Mouse (Mus musculus): ENCODE measurements at regions not wholly inside any gene's neighbourhood (a gene's known extent, or its start where the extent isn't known, plus 50 kb on each side); places are given as distances from the start of the nearest gene placed in this dataset.

DNA sequence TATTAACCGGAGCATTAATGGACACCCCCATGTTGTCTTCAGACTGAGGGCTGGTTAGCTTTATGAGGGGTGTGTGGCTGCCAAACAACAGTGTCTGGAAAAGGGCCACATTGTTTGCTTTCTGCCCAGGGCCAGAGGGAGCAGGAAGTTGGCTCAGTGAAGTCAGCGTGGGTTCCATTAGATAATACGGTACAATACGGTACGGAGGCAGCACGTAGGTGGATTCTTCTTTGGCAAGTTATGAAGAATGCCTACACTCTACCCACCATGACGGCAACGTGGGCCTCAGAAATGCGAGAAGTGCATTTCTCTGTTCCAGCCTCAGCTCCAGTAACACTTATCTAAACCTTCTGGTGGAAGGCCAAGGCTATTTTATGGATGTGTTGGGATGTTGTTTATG is 108.2 kb downstream of the Gm10260 start:
- DNase-seq (ENCODE audit: low spot score) = no peak

DNA sequence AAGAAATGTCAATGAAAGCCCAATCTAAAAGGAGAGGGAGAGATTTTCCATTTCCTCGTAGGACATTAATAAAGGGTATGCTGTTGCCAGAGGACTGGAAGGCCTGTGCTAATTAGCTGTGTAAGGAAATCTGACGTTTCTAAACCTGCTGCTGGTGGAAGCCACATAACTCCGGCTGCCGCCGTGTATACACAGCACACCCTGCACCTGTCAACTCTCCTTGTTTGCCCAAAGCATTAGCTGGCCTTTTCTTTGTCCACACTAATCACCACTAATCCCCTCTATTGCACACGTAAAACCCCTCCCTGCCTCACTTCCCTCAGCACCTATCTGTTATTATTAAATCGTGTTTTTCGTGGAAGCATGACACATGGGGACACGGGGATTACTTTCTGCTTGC is 108.7 kb downstream of the Gm10260 start:
- DNase-seq (ENCODE audit: low spot score) = no peak

DNA sequence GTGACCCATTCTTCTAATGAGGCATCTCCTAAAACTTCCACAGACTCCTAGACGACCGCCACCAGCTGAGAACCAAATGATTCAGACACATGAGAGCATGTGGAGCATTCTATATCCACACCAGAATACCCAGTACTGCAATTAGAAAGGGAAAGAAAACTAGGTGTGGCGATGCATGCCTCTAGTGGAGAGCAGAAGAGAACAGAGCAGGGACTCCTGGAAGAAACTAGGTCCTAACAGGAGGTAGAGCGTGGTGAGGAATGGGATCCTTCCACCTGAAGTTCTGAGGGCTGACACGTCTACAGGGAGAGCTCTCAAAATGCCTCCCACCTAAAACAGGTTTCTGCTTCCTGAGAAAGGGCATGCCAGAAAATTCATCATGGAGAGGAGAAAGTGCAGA is 109.3 kb downstream of the Gm10260 start:
- DNase-seq (ENCODE audit: low spot score) = no peak

DNA sequence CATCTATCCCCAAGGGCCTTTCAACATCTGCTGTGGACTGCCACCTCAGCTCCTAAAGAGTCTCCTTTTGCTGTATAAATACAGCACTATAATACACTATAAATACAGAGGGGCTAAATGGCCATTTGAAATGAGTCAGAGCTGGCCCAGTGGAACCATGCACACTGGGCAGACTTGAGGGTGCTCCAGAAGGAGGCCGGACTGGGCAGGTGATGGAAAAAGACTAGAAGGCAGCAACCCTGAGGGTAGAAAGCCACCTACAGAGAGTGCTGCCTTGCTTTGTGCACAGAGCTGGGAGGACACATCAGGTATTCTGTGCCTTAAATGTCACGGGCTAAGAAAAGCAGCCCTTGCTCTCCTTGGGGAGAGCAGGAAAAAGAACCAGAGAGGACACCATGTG is 110.2 kb downstream of the Gm10260 start:
- DNase-seq (ENCODE audit: low spot score) = no peak

DNA sequence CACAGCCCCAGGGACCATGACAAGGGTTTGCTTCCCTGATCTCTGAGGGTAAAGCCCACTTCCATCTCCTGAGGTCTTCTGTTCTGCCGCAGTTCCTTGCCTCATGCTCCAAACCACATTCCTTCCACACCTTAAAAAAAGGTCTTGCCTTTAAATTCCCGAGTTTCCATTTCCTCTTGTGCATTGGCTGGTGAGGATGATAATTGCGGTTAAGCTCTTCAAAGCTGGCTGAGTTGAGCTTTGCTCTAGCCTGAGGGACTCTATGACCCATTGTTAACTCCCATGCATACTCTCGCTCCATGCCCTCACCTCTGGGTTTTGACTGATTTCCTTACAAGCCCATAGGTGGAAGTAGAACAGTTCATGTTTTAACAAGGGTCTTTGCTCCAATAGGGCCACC is 112.9 kb downstream of the Gm10260 start:
- no peak for DNase-seq (ENCODE audit: low spot score)

DNA sequence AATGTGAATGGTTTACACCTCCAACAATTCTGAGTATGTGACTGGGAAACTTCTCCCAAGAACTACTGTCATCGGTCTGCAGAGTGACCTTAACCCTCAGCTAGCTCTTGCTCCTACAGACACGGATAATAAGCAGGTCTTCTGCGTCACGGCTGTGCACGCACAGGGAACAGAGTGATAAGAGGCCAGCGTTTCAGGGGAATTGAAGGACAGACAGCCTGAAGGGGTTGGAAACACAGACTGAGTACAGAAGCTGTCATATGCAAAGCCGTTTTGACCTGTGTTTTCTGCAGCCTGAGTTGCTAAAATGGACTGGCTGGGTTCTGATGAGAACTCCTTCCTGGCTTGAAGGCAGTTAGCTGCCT is 114.4 kb downstream of the Gm10260 start:
- no peak for DNase-seq (ENCODE audit: low spot score)

DNA sequence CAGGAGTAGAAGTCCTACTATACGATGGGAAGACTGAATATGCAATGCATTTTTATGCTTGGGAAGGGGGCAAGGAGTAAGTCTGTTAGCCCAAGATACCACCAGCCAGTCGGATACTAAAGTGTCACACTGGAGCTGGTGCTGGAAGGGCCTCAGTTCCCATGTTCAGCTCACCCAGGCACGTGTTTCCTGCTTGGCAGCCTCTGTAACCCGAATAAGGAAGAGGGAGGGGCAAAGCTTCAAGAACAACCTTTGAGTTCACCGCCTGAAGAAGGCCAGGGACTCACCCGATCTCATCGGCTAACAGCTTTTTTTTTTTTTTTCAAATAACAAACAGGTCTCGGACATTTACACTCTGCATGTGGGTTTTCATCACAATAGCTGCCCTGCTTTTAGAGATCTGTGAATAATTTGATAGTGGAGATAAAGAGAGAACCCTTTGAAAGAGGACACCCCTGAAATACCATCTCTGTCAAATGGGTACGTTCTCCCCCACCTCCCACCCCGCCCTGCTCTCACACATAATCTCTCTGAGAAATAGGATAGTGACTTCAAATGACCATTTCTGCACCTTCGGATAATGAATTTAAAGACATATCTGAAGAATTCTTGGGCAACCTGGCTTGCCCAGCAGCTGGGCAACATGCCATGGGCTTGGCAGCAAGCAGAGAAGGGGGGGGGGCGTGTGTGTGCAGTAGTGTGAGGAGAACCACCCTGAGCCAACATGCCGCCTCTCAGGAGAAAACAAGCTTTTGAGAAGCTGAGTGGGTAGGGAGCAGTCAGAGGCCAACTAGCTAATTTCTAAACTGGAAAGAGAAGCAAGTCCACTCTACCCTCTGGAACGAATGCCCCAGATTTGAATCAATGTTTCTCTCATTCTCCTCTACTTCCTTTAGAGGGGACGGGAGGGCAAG is 115.1 kb downstream of the Gm10260 start:
- no peak for DNase-seq (ENCODE audit: low spot score)

DNA sequence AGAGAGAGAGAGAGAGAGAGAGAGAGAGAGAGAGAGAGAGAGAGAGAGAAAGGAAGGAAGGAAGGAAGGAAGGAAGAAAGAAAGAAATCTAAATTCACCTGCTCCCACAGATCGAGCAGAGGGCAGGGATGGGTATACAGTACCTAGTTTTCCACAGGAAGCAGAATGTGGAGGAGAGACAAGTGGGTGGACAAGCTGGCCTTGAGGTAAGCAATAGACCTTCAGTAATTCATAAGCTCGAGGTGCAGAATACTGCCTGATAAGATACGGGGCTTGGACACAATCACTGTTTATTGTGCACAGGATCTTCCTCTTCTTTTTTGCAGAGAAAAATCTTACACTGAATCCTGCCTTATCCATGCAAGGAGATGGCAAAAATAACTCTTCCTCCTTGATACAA is 120.2 kb downstream of the Gm10260 start:
- no peak for DNase-seq (ENCODE audit: low spot score)

DNA sequence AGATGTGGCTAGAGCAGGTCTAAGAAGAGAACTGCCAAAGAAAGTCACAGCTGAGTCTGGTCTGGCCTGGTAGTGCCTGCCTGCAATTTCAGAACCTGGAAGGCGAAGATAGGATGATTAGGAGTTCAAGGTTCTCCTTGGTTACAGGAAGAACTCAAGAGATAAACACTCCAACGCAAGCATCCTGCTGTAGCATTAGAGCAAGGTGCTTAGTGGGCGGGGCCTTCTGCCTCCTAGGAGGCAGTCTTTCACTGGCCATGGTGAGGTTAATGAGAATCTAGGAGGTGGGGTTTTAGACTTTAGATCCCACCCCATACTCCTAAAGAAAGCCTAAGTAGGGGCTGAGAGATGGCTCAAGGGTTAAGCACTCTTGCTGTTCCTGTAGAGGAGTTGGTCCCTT is 120.8 kb downstream of the Gm10260 start:
- DNase-seq (ENCODE audit: low spot score) = no peak

DNA sequence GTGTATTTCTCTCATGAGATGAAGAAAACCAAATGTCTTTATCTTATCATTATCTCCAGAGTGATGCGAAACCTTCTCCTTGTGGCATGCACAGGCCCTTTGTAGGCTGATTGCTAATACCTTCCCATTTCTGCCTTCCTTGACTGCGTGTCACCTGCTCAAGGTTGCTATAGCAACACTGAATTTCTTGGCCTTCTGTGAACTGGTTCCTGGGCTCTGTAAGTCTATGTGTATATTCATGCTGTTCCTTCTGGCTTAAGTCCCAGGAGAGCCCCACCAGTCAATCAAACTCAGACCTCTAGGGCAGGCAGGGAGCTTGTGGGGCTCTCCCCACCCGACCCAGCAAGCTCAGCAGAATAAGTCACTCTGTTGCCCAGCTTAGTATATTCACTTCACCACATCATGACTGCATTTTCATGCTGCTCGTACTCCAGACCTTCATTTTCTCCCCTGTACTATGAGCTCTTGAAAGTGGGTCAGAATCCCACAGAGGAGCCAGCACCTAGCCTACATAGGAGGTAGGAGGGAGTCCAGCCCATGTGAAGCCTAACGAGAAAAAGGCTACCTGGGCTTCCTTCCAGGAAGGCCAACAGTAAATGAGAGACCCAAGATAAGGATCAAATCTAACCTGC is 121.9 kb downstream of the Gm10260 start:
- no peak for DNase-seq (ENCODE audit: low spot score)

DNA sequence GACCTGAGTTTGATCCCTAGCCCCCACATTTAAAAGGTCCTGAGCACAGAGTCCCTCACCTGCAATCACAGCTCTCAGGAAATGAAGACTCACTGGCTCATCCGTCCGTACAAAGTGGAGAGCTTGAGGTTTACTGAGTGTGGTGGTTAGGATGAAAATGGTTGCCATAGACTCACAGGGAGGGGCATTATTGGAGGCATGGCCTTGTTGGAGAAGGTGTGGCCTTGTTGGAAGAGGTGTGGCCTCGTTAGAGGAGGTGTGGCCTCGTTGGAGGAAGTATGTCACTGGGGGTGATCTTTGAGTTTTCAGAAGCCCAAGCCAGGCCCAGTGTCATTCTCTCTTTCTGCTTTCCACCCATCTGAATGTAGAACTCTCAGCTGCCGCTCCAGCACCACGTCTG is 122.9 kb downstream of the Gm10260 start:
- no peak for DNase-seq (ENCODE audit: low spot score)

DNA sequence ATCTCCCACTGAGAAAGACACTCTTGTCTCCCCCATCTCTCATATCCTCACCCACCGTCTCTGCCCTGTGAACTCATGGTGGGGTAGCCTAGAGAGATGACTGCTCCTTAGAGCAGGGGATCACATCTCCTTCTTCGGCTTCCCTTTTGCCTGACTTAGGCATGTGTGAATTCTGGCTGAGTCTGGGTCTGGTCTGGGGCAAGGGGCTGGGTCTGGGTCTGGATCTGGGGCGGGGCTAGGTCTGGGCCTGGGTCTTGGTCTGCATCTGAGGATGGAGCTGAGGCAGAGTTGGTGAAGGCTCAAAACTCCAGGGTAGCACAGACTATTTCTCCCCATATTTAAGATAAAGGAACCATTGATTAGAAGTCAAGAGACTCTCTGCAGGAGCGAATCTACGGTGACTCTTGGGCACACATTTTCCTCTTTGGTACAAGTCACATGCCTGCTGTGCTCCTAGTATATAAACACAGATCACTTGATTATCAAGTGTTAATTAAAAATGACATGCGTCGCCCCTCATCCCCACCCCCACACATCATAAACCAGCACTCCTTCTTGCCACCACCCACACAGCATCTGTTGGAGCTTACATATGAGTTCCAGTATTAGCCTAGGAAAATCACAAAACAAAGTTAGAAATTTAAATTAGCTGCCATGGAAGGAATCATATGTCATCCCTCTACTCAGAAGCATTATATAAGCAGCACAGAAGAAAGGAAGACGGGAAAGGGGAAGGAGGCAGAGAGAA is 126.2 kb downstream of the Gm10260 start:
- no peak for DNase-seq (ENCODE audit: low spot score)

DNA sequence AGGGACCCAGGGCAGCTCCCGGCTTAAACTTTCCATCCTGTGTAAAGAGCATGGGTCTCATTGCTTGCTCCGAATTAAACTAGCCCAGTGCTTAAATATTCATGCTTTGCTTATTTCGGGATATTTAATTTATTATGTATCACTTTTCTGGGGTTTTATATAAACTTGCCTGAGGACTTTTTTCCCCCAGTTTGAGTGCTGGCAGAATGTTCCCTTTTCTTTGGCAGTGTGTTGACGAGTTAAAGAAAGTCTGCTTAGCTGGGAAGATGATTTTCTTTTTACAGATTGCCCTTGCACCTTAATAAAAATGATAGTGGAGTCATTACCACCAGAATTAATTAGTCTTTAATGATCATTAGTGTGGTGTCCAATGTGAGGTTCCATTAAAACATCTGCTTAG is 126.9 kb downstream of the Gm10260 start:
- no peak for DNase-seq (ENCODE audit: low spot score)

DNA sequence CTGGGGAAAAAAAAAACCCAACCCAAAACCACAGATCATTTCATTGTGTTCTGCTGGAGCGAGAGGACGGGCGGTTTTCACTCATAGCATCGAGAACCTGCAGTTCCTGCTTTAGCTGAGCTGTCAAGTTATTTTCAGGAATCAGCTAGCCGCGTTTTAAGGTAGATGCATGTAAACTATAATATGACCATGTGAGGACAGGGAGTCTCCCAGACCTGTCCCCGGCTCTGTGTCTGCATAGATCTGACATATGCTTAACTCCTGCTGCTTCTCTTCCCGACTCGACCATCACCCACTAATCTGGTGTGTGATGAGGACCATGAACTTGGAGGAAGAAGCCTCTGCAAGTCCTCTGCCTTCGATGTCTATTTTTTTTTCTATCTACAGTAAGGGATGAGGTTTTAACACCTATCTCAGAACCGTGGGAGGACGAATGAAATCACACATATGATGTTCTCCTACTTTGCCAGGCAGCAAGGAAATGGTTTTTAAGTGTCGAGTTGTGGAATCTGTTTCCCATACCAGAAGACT is 128.5 kb downstream of the Gm10260 start:
- no peak for DNase-seq (ENCODE audit: low spot score)

DNA sequence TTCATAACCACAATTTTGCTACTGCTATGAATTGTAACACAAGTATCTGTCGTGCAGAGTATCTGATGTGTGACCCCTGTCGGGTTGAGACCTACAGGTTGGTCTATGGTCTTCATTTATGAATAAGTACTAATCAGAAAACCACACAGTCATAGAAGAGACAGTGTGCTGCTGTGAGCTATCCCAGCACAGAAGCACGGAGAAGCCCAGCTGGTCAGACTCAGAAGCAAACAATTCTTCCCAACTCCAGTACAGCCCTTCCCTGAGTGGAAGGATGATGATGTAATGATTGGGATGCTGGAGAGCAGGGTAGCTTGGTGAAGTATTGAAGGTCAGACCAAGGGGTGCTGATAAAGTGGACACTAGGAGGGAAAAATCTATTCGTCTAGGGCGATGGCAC is 129.5 kb downstream of the Gm10260 start:
- DNase-seq (ENCODE audit: low spot score) = no peak

DNA sequence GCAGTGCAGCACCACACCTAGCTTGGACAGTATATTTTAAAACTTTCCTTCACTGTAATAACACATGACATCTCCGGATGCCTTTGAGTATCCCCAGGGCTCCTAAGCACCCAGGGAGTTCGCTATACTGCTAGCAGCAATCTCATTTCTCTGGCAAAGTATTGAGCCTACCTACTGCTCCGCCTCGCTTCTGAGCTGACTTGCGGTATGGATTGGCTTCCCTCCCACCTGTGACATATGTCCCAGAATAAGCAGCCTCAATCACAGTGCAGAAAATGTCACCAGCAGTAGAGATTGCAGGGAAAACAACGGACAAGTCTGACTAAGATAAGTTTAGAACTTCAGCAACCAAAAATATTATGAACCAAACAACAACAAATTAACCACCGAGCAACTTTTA is 131.8 kb downstream of the Gm10260 start:
- DNase-seq (ENCODE audit: low spot score) = no peak

DNA sequence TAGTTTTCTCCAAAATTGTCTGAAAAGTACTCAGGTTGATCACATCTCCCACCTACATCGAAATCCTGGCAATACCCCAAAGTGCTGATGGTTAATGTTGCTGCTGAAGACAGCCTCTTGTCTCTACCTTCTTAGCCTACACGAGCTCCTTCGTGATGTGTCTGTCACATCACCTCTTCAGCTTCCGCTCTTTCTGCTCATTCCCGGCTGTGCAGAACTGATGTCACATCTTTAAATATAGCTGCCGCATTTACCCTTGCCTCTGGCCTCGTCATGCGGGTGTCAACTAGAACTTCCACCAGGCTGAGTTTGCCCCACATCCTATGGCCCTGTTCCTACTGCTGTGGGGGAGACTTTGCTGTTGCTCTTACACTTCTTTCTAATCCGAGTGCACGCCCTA is 133.2 kb downstream of the Gm10260 start:
- no peak for DNase-seq (ENCODE audit: low spot score)

DNA sequence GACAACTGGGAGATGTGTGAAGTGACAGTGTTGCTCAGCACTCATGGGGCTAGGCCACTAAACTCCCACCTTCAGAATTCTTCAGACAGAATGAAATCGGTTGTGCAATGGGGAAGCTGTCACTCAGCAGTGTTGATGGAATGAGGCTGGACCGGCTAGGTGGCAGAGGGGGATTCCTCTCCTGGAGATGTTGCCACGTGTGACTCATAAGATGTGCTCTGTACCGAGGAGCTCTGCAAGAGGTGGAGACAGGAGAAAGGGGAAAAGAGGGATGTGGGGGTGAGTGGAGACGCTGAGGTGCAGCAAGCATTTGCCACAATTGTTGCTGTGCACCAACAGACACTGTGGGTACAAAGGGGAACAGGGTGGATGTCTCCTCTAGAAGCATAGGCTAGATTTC is 133.6 kb downstream of the Gm10260 start:
- DNase-seq (ENCODE audit: low spot score) = no peak

DNA sequence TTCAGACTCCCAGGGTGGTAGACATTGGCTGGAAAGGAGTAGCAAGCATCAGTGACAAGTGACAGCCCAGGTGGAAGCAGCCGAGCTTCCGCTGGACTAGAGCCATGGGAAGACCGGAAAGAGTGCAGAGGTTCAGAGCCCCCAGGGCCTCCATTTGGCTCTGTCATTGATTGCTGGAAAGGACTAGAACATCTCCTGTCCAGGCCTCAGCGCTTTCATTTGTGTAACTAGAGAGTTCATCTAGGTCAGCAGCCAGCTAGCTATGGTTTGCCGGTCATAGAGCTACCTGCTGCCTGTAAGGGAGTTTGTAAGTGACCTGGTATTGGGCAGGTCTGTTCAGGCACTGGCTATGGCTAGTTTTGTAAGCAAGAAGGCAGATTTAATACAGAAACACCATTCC is 134.3 kb downstream of the Gm10260 start:
- no peak for DNase-seq (ENCODE audit: low spot score)

DNA sequence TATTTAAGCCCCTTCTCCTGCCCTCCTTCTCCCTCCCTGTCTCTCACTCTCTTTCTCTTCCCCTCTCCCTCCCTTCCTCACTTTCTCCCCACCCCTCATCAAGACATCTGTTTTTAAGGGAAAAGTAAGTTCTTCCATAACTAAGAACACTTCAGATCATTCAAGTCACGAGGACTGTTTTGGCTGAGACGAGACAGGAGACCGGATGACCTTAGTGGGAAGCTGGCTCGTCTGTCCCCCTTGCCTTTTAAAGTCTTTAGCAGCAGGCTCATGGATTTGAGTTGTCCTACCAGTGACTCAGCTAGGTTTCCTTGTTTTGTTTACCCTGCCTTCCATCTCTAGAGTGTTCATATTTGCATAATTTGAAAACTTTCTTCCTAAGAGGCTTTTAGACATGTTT is 135.0 kb downstream of the Gm10260 start:
- no peak for DNase-seq (ENCODE audit: low spot score)

DNA sequence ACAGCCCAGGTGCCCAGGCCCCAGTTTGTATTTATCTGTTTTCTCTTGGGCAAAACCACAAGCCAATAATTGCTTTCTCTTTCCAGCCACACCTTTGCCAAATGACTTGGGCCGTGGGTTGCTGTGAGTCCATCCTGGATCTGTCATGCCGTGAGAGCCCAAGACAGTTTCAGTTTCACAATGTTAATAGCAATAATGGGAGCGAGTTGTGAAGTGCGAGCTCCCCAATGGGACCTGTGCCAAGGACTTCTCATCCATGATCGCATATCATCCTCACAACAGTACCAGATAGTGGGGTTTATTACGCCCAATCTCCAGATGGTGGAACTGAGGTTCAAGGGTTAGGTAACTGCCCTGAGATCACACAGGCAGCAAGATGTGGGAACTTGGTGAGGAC is 142.2 kb downstream of the Gm10260 start:
- no peak for DNase-seq (ENCODE audit: low spot score)

DNA sequence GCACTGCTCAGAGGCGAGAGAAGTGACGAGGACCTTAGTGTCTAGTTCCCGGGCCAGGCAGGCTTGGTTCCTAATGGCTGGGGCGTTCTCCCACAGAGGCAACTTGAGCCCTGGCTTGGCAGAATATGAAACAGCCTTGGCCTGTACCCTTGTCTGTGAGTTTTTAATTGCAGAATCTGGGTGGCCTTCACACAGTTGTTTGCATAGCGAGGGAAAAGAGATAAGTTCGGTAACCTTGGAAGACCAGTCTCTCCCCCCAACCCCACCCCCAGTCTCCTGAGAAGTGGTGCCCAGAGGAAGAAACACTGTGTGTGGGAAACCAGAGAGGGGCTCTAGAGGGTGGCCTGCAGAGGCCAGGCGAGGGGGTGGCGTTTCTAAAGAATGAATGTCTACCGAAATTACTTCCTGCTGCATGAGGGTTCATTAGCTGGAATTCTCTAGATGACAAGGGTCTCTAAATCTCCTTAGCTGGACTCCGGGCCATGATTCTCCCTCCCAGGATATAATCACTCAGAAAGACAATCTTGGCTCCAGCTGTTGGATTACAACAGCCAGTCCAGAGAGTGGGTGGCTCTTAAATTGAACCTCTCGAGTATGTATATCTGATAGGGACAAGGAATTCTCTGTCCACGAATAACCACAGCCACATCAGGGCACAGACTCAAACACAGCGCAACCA is 142.8 kb downstream of the Gm10260 start:
- DNase-seq (ENCODE audit: low spot score) = no peak

All from yolk sac, embryonic 10.5 days (tissue).